Mouse (Mus musculus) lung, adult 2 months (tissue): ENCODE measurements at regions not wholly inside any gene's neighbourhood (a gene's known extent, or its start where the extent isn't known, plus 50 kb on each side); places are given as distances from the start of the nearest gene placed in this dataset.

Experiments used
- CTCF ChIP-seq: fragments of 200-500 bp; IDR thresholded peaks from 2 replicates; pipeline ENCODE4 v1.5.1; 2011; ENCODE audit warnings: mild to moderate bottlenecking, low read length, control low read depth; ENCODE audit not compliant: insufficient read depth
- POLR2A ChIP-seq: fragments of 200-500 bp; IDR thresholded peaks from 2 replicates; pipeline ENCODE4 v1.6.1; 2011; ENCODE audit warnings: low read depth, mild to moderate bottlenecking, control low read depth, low read length, borderline replicate concordance; ENCODE audit errors: extremely low read depth

DNA sequence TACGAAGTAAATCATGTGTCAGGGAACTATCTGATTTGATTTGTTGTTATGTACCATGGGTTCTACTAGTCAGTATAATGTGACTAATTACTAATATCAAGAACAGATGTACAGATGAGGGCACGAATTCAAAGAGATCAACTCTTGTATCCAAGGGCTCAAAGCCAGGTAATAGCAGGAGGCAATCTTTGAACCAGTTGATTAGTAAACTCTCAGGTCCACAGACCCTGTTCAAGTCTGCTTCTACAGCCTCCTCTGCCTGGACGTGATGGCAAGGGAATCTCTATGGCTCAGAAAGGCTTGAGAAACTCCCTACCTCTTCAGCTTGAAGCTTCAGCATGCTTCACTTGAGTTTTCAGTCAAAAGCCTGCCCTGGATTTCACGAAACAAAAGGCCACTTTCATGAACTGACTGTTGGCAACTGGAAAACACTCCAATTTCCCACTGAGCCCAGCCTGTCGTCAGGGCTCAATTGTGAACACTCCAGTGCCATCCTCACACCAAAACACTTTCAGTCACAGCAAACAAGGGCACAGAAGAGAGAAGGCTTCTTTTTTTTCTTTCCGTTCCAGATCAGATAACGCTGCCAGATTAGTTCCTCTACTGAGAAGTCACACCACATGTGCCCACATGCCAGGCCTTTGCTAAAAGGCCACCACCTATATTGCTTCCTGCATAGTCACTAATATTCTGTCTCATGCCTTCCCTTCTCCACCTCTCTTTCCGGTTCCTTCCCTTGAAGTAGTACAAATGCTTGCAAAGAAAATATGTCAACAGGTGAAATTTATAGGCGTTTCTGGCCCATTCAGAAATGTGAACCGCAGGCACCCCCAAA lies 827.4 kb upstream of the Car8 start:
- no peak for TF ChIP-seq POLR2A
- TF ChIP-seq CTCF: no peak
